Mouse (Mus musculus) Patski (cell line): ENCODE results near the gene Lsm3. TPM values are rescaled to one million over a fixed set of nuclear protein-coding genes. Genes with fewer than 3 reads are reported as not detected.

Experiments used
- ATAC-seq: fragments of 100-300 bp; one replicate; pipeline ENCODE4 v1.8.0; 2021
- CTCF ChIA-PET: fragments of 350-600 bp; sonication (Branson Sonifier 250); formaldehyde crosslinking; loops from one replicate; lab custom pipeline; 2022; ENCODE audit warnings: inconsistent platforms; lab: Charles Lee
- POLR2A ChIA-PET: fragments of 350-600 bp; sonication (Branson Sonifier 250); formaldehyde crosslinking; loops from one replicate; lab custom pipeline; 2022; ENCODE audit warnings: antibody characterized with exemption, inconsistent platforms; lab: Charles Lee
- DNase-seq: peaks from one replicate; pipeline ENCODE4 v3.0.0-alpha.2; 2011; ENCODE audit warnings: low read depth, low spot score
- H3K27me3 ChIP-seq: fragments of 371-371 bp; one replicate; pipeline ENCODE4 v1.5.1; 2021
- CTCF ChIP-seq: fragments of 100-300 bp; IDR thresholded peaks from one replicate; pipeline ENCODE4 v1.5.1; 2021
- in situ Hi-C: fragments of 300-500 bp; cut with MboI; formaldehyde crosslinking; loops from 3 replicates; pipeline ENCODE4 v1.11.1; 2018; ENCODE audit warnings: low pct_unique_long_range_greater_than_20kb, mixed read lengths
- polyA plus RNA-seq: library from polyadenylated mRNA; unstranded; gene quantifications from one replicate; pipeline ENCODE4 v1.2.3, GENCODE M21; 2021

The Lsm3 gene
- polyA plus RNA-seq, 1 experiment from 2014 or later = 82.6 TPM

DNA sequence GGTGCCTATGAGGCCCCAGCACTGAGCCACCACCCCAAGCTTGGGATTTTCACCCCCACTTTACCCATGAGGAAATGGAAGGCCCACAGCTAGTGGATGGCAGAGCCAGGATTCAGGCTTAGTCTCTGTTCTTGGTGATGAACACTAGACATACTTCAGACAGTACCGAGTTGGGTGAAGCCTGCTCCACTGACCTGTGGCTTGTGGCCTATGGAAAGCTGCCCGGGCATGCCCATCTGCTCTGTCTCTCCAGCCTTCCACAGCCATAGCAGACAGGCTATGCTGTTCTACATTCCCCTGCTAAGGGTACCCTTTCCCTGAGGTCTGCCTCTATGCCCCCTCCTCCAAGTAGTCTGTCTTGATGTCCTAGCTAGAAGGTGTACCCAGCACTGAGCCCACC, 39.2 kb upstream of the Lsm3 start:
- POLR2A ChIA-PET = no interaction called here
- in situ Hi-C loops = no loop called here

GRCm38 (mm10) chr6:91483371-91483770, 32.4 kb upstream of the Lsm3 start:
- in situ Hi-C loops = no loop called here
- ChIA-PET CTCF (no interaction called here), POLR2A (interaction anchor here (0.5 kb wide), 1 partner anchor 12 kb away, joined by 3 read pairs; no protein-coding TSS in a partner anchor)
- no peak for DNase-seq
- TF ChIP-seq CTCF = no peak
- no peak for ATAC-seq
- H3K27me3 ChIP-seq = no peaks in the 10 kb centered on the region

More for the DNA sequence above, 39.2 kb upstream of the Lsm3 start:
- CTCF ChIA-PET = interaction anchor here (2.3 kb wide), 1 partner anchor 32 kb away, joined by 9 read pairs; no protein-coding TSS in a partner anchor
- DNase-seq = no peak
- no peaks in the 10 kb centered on the region for H3K27me3 ChIP-seq
- no peak for TF ChIP-seq CTCF
- no peak for ATAC-seq

DNA sequence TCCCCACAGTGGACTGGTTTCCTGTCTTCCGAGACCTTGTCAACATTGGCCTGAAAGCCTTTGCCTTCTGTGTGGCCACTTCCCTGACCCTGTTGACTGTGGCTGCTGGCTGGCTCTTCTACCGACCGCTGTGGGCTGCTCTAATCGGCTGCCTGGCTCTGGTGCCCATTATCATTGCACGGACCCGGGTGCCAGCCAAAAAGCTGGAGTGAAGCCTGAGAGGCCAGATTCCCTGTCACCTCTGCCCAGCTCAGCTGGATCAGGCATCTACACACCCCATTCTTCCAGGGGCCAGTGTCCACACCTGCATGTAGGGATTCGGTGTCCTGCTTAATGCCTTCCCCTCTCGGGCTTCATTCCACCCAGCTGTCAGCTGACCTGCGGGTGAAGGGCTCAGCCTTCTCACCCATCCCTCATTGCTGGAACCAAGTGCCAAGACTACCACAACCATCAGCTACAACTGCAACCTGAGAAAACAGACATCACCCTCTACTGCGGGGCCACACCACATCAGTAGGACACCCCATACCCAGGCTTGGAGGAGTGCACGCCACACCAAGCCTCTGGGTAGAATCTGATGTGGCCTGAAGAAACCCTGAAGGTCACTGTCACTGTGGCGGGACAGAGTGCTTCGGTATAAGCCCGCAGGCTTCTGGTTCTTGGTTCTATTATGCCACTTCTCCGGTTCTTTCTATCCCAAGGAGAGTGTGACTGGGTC, 28.8 kb upstream of the Lsm3 start:
- in situ Hi-C loops = no loop called here
- DNase-seq (no peak), ATAC-seq (no peak)
- ChIA-PET CTCF (interaction anchor here (1.6 to 1.8 kb wide), 2 partner anchors 9 to 22 kb away, joined by 5 read pairs; no protein-coding TSS in a partner anchor), POLR2A (interaction anchor here (1.7 kb wide), 1 partner anchor 22 kb away, joined by 3 read pairs; no protein-coding TSS in a partner anchor)
- H3K27me3 ChIP-seq = no peaks in the 10 kb centered on the region
- no peak for TF ChIP-seq CTCF

- in situ Hi-C loops = no loop called here
- no peaks in the 10 kb centered on the region for H3K27me3 ChIP-seq
- POLR2A ChIA-PET = interaction anchor here (0.9 to 1.7 kb wide), 2 partner anchors 21 to 24 kb away, joined by 3 read pairs; no protein-coding TSS in a partner anchor
- DNase-seq = peak; percentile 89
- ATAC-seq = peak; percentile 68
- TF ChIP-seq CTCF = no peak
- CTCF ChIA-PET = interaction anchor here (1.3 to 1.6 kb wide), 2 partner anchors 11 to 16 kb away, joined by 4 to 5 read pairs; no protein-coding TSS in a partner anchor
These were observed 27.1 kb upstream of the Lsm3 start for GRCm38 (mm10) chr6:91488496-91489212.

DNA sequence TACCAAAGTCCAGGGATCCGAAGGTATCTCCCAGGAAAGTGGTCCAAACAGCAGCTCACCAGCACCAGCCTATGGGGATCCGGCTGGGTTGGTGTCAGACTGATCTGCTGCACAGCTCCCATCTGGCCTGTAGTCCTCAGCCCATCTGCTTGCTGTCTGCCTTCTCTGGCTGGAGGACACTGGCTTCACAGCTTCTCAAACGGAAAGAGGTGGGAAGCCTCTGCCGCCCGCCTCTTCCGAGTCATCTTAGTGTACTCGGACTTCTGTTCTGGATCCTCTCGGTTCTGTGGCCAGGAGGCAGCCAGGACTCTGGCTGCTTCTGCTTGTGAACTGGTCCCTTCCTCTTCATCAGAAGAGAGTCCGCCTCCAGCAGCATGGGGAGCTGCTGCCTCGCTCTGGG, 25.9 kb upstream of the Lsm3 start:
- in situ Hi-C loops = no loop called here
- no peaks in the 10 kb centered on the region for H3K27me3 ChIP-seq
- ChIA-PET POLR2A (no interaction called here), CTCF (interaction anchor here (0.9 to 2.0 kb wide), 2 partner anchors 11 to 19 kb away, joined by 4 to 5 read pairs; no protein-coding TSS in a partner anchor)
- no peak for DNase-seq
- no peak for ATAC-seq
- no peak for TF ChIP-seq CTCF

DNA sequence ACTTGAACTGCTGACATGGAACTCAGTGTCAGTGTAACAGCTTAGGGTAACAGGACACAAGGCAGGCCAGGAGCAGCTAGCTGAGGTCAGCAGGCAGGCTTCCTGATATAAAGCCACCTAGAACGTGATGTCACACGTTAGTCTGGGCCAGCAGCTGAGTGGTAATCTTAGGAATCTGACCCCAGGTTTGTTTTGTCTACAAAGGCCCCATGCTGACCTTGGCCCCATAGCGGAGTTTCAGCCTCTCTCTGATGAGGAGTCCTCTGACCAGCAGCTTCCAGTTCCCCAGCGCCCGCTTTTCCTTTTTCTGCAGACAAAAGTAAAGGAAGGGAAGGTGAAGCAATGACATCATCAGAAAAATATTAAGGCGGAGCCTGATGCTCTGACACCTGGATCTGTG, 24.7 kb upstream of the Lsm3 start:
- TF ChIP-seq CTCF = no peak
- ChIA-PET CTCF (interaction anchor here (1.5 to 2.0 kb wide), 2 partner anchors 10 to 18 kb away, joined by 3 to 4 read pairs; no protein-coding TSS in a partner anchor), POLR2A (no interaction called here)
- ATAC-seq = no peak
- no peaks in the 10 kb centered on the region for H3K27me3 ChIP-seq
- in situ Hi-C loops = no loop called here
- DNase-seq = no peak

GRCm38 (mm10) chr6:91493053-91493452, 22.7 kb upstream of the Lsm3 start:
- CTCF ChIA-PET = no interaction called here
- POLR2A ChIA-PET = no interaction called here
- ATAC-seq (no peak), DNase-seq (no peak)
- in situ Hi-C loops = no loop called here
- no peaks in the 10 kb centered on the region for H3K27me3 ChIP-seq
- no peak for TF ChIP-seq CTCF

GRCm38 (mm10) chr6:91494526-91494925, 21.2 kb upstream of the Lsm3 start:
- ATAC-seq = no peak
- no peaks in the 10 kb centered on the region for H3K27me3 ChIP-seq
- ChIA-PET POLR2A (no interaction called here), CTCF (interaction anchor here (1.3 kb wide), 1 partner anchor 15 kb away, joined by 3 read pairs; no protein-coding TSS in a partner anchor)
- TF ChIP-seq CTCF = no peak
- no peak for DNase-seq
- in situ Hi-C loops = no loop called here

DNA sequence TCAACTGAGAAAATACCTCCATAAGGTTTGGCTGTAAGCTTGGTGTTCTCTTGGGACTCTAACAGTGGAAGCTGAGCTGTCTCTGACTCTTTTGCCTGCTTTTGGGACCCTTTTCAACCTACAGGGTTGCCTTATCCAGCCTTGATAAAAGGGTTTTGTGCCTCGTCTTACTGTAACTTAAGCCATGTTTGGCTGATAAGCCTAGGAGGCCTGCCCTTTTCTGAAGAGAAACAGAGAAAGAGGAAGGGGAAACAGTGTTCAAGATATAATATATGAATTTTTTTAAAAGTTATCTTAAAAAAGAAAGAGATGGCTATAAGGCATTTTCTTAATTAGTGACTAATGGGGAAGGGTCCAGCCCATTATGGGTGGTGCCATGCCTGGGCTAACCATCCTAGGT, 12.4 kb upstream of the Lsm3 start:
- CTCF ChIA-PET = no interaction called here
- no peak for DNase-seq
- no peak for TF ChIP-seq CTCF
- no peaks in the 10 kb centered on the region for H3K27me3 ChIP-seq
- ATAC-seq = no peak
- POLR2A ChIA-PET = no interaction called here
- in situ Hi-C loops = loop anchor here (10.0 kb wide), 1 partner anchor 219 kb away; no protein-coding TSS in a partner anchor

GRCm38 (mm10) chr6:91506036-91506435, 9.7 kb upstream of the Lsm3 start:
- POLR2A ChIA-PET = no interaction called here
- no peak for ATAC-seq
- in situ Hi-C loops = loop anchor here (10.0 kb wide), 1 partner anchor 221 kb away; no protein-coding TSS in a partner anchor
- CTCF ChIA-PET = no interaction called here
- no peak for TF ChIP-seq CTCF
- DNase-seq = no peak
- H3K27me3 ChIP-seq = no peaks in the 10 kb centered on the region
